Mouse (Mus musculus): Measurements from ENCODE around the gene Arfip2. TPM values are rescaled to one million over a fixed set of nuclear protein-coding genes. Genes with fewer than 3 reads are reported as not detected.

The Arfip2 gene
- polyA plus RNA-seq, 1 experiment from 2014 or later = 66.0 TPM

- H3K4me3 ChIP-seq (replicated peaks) = no peak overlapping the region
- H3K4me2 ChIP-seq (replicated peaks) = no peak overlapping the region
- H3K27ac ChIP-seq = no peak overlapping the region
- H3K36me3 ChIP-seq = peaks cover 15% of the 10 kb centered on the region
- H3K9me3 ChIP-seq = no peaks in the 10 kb centered on the region
- WGBS = 86% methylated on average over 3 of the region's 3 CpGs
- H3K27me3 ChIP-seq (replicated peaks) = no peaks in the 10 kb centered on the region
- H3K9ac ChIP-seq = no peak overlapping the region
- no peaks in the 10 kb centered on the region for H3K4me1 ChIP-seq (replicated peaks)
- no peak for ATAC-seq
These were observed 31.7 kb downstream of the Arfip2 start for GRCm38 (mm10) chr7:105608467-105608866.

- peak; percentile 84 for ATAC-seq
- WGBS = 36% methylated on average over 9 of the region's 9 CpGs
- Histone ChIP-seq H3K9me3 (no peaks in the 10 kb centered on the region), H3K9ac (no peak overlapping the region), H3K36me3 (no peaks in the 10 kb centered on the region), H3K27me3 (replicated peaks) (no peaks in the 10 kb centered on the region), H3K4me2 (replicated peaks) (no peak overlapping the region), H3K4me3 (replicated peaks) (no peak overlapping the region), H3K4me1 (replicated peaks) (no peaks in the 10 kb centered on the region), H3K27ac (no peak overlapping the region)
These were observed 37.2 kb downstream of the Arfip2 start for GRCm38 (mm10) chr7:105602860-105603623.

- Histone ChIP-seq H3K27me3 (replicated peaks) (no peaks in the 10 kb centered on the region), H3K9ac (no peak overlapping the region), H3K4me1 (replicated peaks) (no peaks in the 10 kb centered on the region), H3K4me3 (replicated peaks) (no peak overlapping the region), H3K4me2 (replicated peaks) (no peak overlapping the region), H3K36me3 (no peaks in the 10 kb centered on the region), H3K27ac (no peak overlapping the region), H3K9me3 (no peaks in the 10 kb centered on the region)
- peak; percentile 56; the same call in 1 of the 2 replicates for ATAC-seq
- WGBS = 37% methylated on average over 7 of the region's 7 CpGs
These were observed 50.1 kb downstream of the Arfip2 start for GRCm38 (mm10) chr7:105590097-105590496.

GRCm38 (mm10) chr7:105588325-105588912, 51.8 kb downstream of the Arfip2 start:
- ATAC-seq = no peak
- Histone ChIP-seq H3K27me3 (replicated peaks) (no peaks in the 10 kb centered on the region), H3K36me3 (no peaks in the 10 kb centered on the region), H3K27ac (no peak overlapping the region), H3K9me3 (no peaks in the 10 kb centered on the region), H3K9ac (no peak overlapping the region), H3K4me1 (replicated peaks) (no peaks in the 10 kb centered on the region), H3K4me2 (replicated peaks) (no peak overlapping the region), H3K4me3 (replicated peaks) (no peak overlapping the region)
- 59% methylated on average over 9 of the region's 9 CpGs for WGBS

Other genes with a start within 250 kb of the Arfip2 start
- 39.6 and 45.9 TPM in 2 replicates for gene Fam160a2, start 240.4 kb downstream of the Arfip2 start, polyA plus RNA-seq (2015; fragmentation: Nextera tagmentation; extraction: Ambion mirVana)
- not detected in 2 replicates for gene Cnga4, start 235.8 kb downstream of the Arfip2 start, polyA plus RNA-seq (2015; fragmentation: Nextera tagmentation; extraction: Ambion mirVana)
- gene Cckbr, start 214.7 kb downstream of the Arfip2 start, polyA plus RNA-seq (2015; fragmentation: Nextera tagmentation; extraction: Ambion mirVana) = 0.08 and 0.24 TPM in 2 replicates
- 93.1 and 95.0 TPM in 2 replicates for gene Cavin3, start 158.1 kb downstream of the Arfip2 start, polyA plus RNA-seq (2015; fragmentation: Nextera tagmentation; extraction: Ambion mirVana)
- gene Smpd1, start 86.1 kb downstream of the Arfip2 start, polyA plus RNA-seq (2015; fragmentation: Nextera tagmentation; extraction: Ambion mirVana) = 29.0 and 29.4 TPM in 2 replicates
- gene Apbb1, start 58.8 kb downstream of the Arfip2 start, polyA plus RNA-seq (2015; fragmentation: Nextera tagmentation; extraction: Ambion mirVana) = 36.6 and 37.8 TPM in 2 replicates
- 3.8 and 4.8 TPM in 2 replicates for gene Hpx, start 40.3 kb downstream of the Arfip2 start, polyA plus RNA-seq (2015; fragmentation: Nextera tagmentation; extraction: Ambion mirVana)
- gene Trim3, start 6.8 kb downstream of the Arfip2 start, polyA plus RNA-seq (2015; fragmentation: Nextera tagmentation; extraction: Ambion mirVana) = 21.4 and 24.7 TPM in 2 replicates
- 203 and 227 TPM in 2 replicates for gene Timm10b, start 360 bp downstream of the Arfip2 start, polyA plus RNA-seq (2015; fragmentation: Nextera tagmentation; extraction: Ambion mirVana)
- 16.2 and 39.5 TPM in 2 replicates for gene Gm45799, start 136 bp upstream of the Arfip2 start, polyA plus RNA-seq (2015; fragmentation: Nextera tagmentation; extraction: Ambion mirVana)
- gene Dnhd1, start 10.4 kb upstream of the Arfip2 start, polyA plus RNA-seq (2015; fragmentation: Nextera tagmentation; extraction: Ambion mirVana) = 0.44 and 0.80 TPM in 2 replicates
- 313 and 320 TPM in 2 replicates for gene Ilk, start 96.2 kb upstream of the Arfip2 start, polyA plus RNA-seq (2015; fragmentation: Nextera tagmentation; extraction: Ambion mirVana)
- 32.4 and 34.4 TPM in 2 replicates for gene Rrp8, start 97.0 kb upstream of the Arfip2 start, polyA plus RNA-seq (2015; fragmentation: Nextera tagmentation; extraction: Ambion mirVana)
- gene Taf10, start 103.9 kb upstream of the Arfip2 start, polyA plus RNA-seq (2015; fragmentation: Nextera tagmentation; extraction: Ambion mirVana) = 134 and 140 TPM in 2 replicates
- 109 TPM in 2 replicates for gene Tpp1, start 111.8 kb upstream of the Arfip2 start, polyA plus RNA-seq (2015; fragmentation: Nextera tagmentation; extraction: Ambion mirVana)
- 8.2 and 8.3 TPM in 2 replicates for gene Dchs1, start 147.2 kb upstream of the Arfip2 start, polyA plus RNA-seq (2015; fragmentation: Nextera tagmentation; extraction: Ambion mirVana)
- 372 and 398 TPM in 2 replicates for gene Mrpl17, start 170.7 kb upstream of the Arfip2 start, polyA plus RNA-seq (2015; fragmentation: Nextera tagmentation; extraction: Ambion mirVana)